Mouse (Mus musculus) forebrain, embryonic 11.5 days (tissue): Measurements from ENCODE around the gene Hsp90aa1. TPM values are rescaled to one million over a fixed set of nuclear protein-coding genes. Genes with fewer than 3 reads are reported as not detected.
"Not testable (repeated sequence)": the region's sequence is repeated elsewhere in the genome, so short reads cannot be mapped to it uniquely, and the experiment has no call there.

Experiments
- ATAC-seq: fragments of 200-750 bp; cut with Nextera tagmentation; replicated peaks from 2 replicates; pipeline ENCODE4 v1.8.0; 2017; ENCODE audit warnings: moderate TSS enrichment; ENCODE audit not compliant: low FRiP score
- DNase-seq: peaks from one replicate; pipeline ENCODE4 v3.0.0-alpha.2; 2017; ENCODE audit warnings: low spot score
- H3K27ac ChIP-seq: fragments of 300-500 bp; sonication (generic); 2 replicates; pipeline ENCODE4 v1.5.1; 2014; ENCODE audit warnings: low read depth, low read length
- H3K27me3 ChIP-seq: fragments of 300-500 bp; sonication (generic); 2 replicates; pipeline ENCODE4 v1.6.1; 2014; ENCODE audit warnings: mild to moderate bottlenecking, low read length, mixed read lengths; ENCODE audit not compliant: control insufficient read depth, insufficient read depth
- H3K36me3 ChIP-seq: fragments of 300-500 bp; sonication (generic); 2 replicates; pipeline ENCODE4 v1.6.1; 2014; ENCODE audit warnings: mild to moderate bottlenecking, low read length, moderate library complexity, mixed read lengths; ENCODE audit not compliant: control insufficient read depth, insufficient read depth
- H3K4me1 ChIP-seq: fragments of 300-500 bp; sonication (generic); replicated peaks from 2 replicates; pipeline ENCODE4 v1.6.1; 2014; ENCODE audit warnings: low read length, mixed read lengths; ENCODE audit not compliant: control insufficient read depth, insufficient read depth
- H3K4me2 ChIP-seq: fragments of 300-500 bp; sonication (generic); 2 replicates; pipeline ENCODE4 v1.6.1; 2014; ENCODE audit warnings: low read depth, mild to moderate bottlenecking, low read length, moderate library complexity, mixed read lengths; ENCODE audit not compliant: severe bottlenecking
- H3K4me3 ChIP-seq: fragments of 300-500 bp; sonication (generic); 2 replicates; pipeline ENCODE4 v1.5.1; 2014; ENCODE audit warnings: low read depth, low read length
- H3K9ac ChIP-seq: fragments of 300-500 bp; sonication (generic); 2 replicates; pipeline ENCODE4 v1.6.1; 2014; ENCODE audit warnings: low read length
- H3K9me3 ChIP-seq: fragments of 300-500 bp; sonication (generic); 2 replicates; pipeline ENCODE4 v1.6.1; 2016; ENCODE audit warnings: low read length, mixed read lengths; ENCODE audit not compliant: control insufficient read depth
- WGBS: fragments of 180-500 bp; shearing (Covaris S2); extraction: QIAGEN DNeasy Blood & Tissue Kit; methylation state at CpG from one replicate; pipeline ENCODE4 v1.1.7; 2014; 5-methylcytosine and 5-hydroxymethylcytosine counted together
- polyA plus RNA-seq: library from polyadenylated mRNA; unstranded; fragments of >200 nt; fragmentation: Nextera tagmentation; extraction: Ambion mirVana; gene quantifications from 2 replicates; pipeline ENCODE4 v1.2.1, GENCODE M21; 2014

Gene Hsp90aa1
- polyA plus RNA-seq, 1 experiment from 2014 or later: 1,424 TPM

GRCm38 (mm10) chr12:110703682-110704081 lies 1.2 kb upstream of the Hsp90aa1 start:
- Histone ChIP-seq H3K4me2 (no peak overlapping the region), H3K27me3 (no peaks in the 10 kb centered on the region), H3K9me3 (no peaks in the 10 kb centered on the region), H3K9ac (no peak overlapping the region), H3K4me3 (no peak overlapping the region), H3K36me3 (no peaks in the 10 kb centered on the region), H3K27ac (no peak overlapping the region), H3K4me1 (peaks cover 2% of the 10 kb centered on the region; the same call in 1 of the 2 replicates)
- no peak for DNase-seq
- ATAC-seq: no peak
- 72% methylated on average over 7 of the region's 7 CpGs for WGBS

DNA sequence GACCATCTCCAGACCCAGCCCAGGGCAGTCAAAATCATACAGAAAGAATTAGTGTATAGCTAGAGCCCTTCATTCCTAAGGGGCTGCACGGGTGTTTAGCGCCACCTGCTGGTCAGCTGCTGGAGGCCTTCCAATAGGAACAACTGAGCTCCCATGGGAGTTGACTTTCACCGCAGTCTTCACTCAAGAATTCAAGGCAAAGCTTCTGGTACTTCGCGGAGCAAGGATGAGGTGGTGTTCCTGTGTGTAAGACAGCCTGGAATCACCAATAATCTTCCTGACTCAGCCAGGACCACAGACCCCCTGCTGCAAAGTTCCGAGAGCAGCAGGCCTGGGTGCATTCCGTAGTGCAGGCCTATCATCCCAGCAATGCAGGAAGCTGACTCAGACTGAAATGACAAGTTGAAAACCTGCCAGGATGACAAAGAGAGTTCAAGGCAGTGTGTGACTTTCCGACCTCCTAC lies 512 bp upstream of the Hsp90aa1 start:
- peak; percentile 93 for DNase-seq
- 36% methylated on average over 8 of the region's 8 CpGs for WGBS
- no peaks in the 10 kb centered on the region for H3K36me3 ChIP-seq
- no peak overlapping the region for H3K4me3 ChIP-seq
- no peak overlapping the region for H3K4me2 ChIP-seq
- H3K4me1 ChIP-seq: peaks cover 2% of the 10 kb centered on the region; the same call in 1 of the 2 replicates
- no peaks in the 10 kb centered on the region for H3K9me3 ChIP-seq
- no peak overlapping the region for H3K27ac ChIP-seq
- peak; percentile 67; the same call in 1 of the 2 replicates for ATAC-seq
- H3K27me3 ChIP-seq: no peaks in the 10 kb centered on the region
- no peak overlapping the region for H3K9ac ChIP-seq

GRCm38 (mm10) chr12:110701363-110701762 lies 1.2 kb downstream of the Hsp90aa1 start:
- H3K9ac ChIP-seq, DNase-seq, H3K4me3 ChIP-seq, H3K9me3 ChIP-seq, H3K27ac ChIP-seq, H3K4me1 ChIP-seq, H3K27me3 ChIP-seq, ATAC-seq, H3K4me2 ChIP-seq, H3K36me3 ChIP-seq: not testable (repeated sequence)
- WGBS: 32% methylated on average over 3 of the region's 3 CpGs

GRCm38 (mm10) chr12:110700730-110701129 lies 1.8 kb downstream of the Hsp90aa1 start:
- WGBS: 59% methylated on average over 2 of the region's 2 CpGs
- Histone ChIP-seq H3K4me3 (no peak overlapping the region), H3K27ac (no peak overlapping the region), H3K4me1 (no peaks in the 10 kb centered on the region; the same call in 1 of the 2 replicates), H3K9ac (no peak overlapping the region), H3K9me3 (no peaks in the 10 kb centered on the region), H3K27me3 (no peaks in the 10 kb centered on the region), H3K36me3 (no peaks in the 10 kb centered on the region), H3K4me2 (no peak overlapping the region)
- no peak for ATAC-seq
- DNase-seq: no peak

DNA sequence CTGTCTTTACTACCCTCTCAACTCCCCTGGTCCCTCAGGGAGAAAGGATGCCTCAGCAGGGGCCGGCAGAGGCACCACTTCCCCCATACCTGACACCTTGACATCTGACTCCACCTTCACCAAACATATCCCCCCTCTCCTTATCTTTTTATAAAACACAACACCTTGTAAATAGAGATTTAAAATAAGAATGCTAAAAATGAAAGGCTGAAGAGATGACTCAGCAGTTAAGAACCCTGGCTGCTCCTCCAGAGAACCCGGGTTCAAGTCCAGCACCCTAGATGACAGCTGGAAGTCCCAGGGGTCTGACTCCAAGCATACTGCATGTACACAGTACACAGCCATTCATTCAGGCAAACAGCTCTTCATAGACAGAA lies 3.4 kb downstream of the Hsp90aa1 start:
- Histone ChIP-seq H3K9ac (no peak overlapping the region; the same call in 1 of the 2 replicates), H3K36me3 (peaks cover 4% of the 10 kb centered on the region; the same call in 1 of the 2 replicates), H3K4me1 (peaks cover 6% of the 10 kb centered on the region), H3K4me3 (no peak overlapping the region), H3K27ac (no peak overlapping the region), H3K9me3 (no peaks in the 10 kb centered on the region), H3K4me2 (no peak overlapping the region), H3K27me3 (no peaks in the 10 kb centered on the region)
- WGBS: 67% methylated on average over 2 of the region's 2 CpGs
- DNase-seq (no peak), ATAC-seq (no peak)

DNA sequence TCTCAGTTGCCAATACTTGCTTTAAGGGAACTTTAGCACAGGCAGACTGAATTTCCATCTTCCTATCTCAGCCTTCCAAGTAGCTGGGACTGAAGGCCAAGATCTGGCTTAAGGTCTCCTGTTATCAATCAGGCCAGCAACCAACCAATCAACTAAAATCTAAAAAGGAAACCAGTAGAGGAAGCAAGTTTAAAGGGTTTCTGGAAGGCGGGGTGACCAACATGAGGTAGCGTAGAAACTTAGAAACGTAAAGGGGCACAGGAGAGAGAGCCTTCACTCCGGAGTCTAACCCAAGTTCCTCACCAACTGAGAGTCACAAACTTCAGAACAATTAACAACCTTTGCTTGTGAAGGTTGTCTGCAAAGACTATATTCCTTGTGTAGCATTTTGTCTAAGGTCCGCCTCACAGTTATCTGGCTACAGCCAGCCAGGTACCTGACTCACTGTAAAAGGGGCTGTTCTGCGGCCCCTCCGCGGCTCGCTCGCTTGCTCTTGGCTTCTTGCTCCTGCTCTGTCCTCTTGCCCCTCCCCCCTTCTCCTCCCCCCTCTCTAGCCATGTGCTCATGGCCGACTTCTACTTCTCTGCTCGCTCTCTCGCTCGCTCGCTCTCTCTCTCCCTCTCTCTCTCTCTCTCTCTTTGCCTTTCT lies 3.9 kb downstream of the Hsp90aa1 start:
- 40% methylated on average over 15 of the region's 15 CpGs for WGBS
- DNase-seq: no peak
- ATAC-seq: no peak
- Histone ChIP-seq H3K4me2 (no peak overlapping the region), H3K4me3 (no peak overlapping the region), H3K4me1 (peaks cover 6% of the 10 kb centered on the region), H3K36me3 (peaks cover 4% of the 10 kb centered on the region; the same call in 1 of the 2 replicates), H3K9ac (peak overlapping the region; percentile 8; the same call in 1 of the 2 replicates), H3K27me3 (no peaks in the 10 kb centered on the region), H3K27ac (no peak overlapping the region), H3K9me3 (no peaks in the 10 kb centered on the region)

DNA sequence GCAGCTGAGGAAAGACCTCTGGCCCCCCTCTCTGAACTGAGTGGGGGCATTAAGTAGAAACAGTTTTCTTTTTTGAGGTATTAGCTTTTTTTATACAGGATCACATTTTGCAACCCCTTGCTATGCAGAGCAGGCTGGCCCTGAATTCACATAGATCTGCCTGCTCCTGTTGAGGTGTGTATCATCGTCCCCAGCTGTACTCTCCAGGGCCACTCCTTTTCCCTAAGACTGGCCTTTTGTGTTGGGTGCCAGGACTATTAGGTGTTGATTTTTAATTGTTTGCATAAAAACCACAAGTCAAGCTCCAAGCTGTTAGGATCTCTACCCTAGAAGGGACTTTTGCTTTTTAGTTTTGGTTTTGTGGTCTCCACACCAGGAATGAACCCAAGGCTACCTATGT lies 4.4 kb downstream of the Hsp90aa1 start:
- 82% methylated on average over 1 of the region's 1 CpGs for WGBS
- H3K4me3 ChIP-seq: no peak overlapping the region
- H3K4me1 ChIP-seq: peaks cover 6% of the 10 kb centered on the region
- no peak overlapping the region for H3K4me2 ChIP-seq
- no peak overlapping the region for H3K9ac ChIP-seq
- DNase-seq (no peak), ATAC-seq (no peak)
- H3K9me3 ChIP-seq: no peaks in the 10 kb centered on the region
- no peak overlapping the region for H3K27ac ChIP-seq
- H3K36me3 ChIP-seq: peaks cover 4% of the 10 kb centered on the region; the same call in 1 of the 2 replicates
- no peaks in the 10 kb centered on the region for H3K27me3 ChIP-seq

GRCm38 (mm10) chr12:110697457-110697856 lies 5.1 kb downstream of the Hsp90aa1 start:
- Histone ChIP-seq H3K9me3 (no peaks in the 10 kb centered on the region), H3K4me3 (no peak overlapping the region), H3K4me2 (no peak overlapping the region), H3K27ac (no peak overlapping the region), H3K9ac (no peak overlapping the region), H3K36me3 (peaks cover 4% of the 10 kb centered on the region; the same call in 1 of the 2 replicates), H3K27me3 (no peaks in the 10 kb centered on the region), H3K4me1 (peaks cover 6% of the 10 kb centered on the region)
- DNase-seq (no peak), ATAC-seq (no peak)
- 71% methylated on average over 5 of the region's 5 CpGs for WGBS

DNA sequence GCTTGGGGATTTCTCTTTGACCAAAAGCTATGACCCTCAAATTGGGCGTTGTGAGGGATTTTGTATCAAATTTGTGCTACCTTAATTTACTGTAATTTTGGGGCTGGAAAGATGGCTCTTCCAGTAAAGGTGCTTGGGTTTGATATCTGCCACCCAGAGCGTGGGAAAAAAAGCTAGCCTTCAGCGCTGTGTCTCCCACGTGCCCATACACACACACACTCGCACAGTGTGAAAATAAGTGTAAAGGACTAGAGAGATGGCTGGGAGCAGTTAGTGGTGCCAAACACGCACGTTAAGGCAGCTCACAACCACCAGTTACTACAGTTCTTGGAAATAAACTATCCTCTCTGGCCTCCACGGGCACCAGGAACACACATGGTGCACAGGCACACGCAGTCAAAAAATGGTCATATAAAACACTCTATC lies 5.5 kb downstream of the Hsp90aa1 start:
- H3K9ac ChIP-seq: peak overlapping the region; percentile 87
- ATAC-seq (no peak), DNase-seq (no peak)
- peaks cover 6% of the 10 kb centered on the region for H3K4me1 ChIP-seq
- peak overlapping the region; percentile 97 for H3K4me3 ChIP-seq
- peaks cover 4% of the 10 kb centered on the region; the same call in 1 of the 2 replicates for H3K36me3 ChIP-seq
- no peaks in the 10 kb centered on the region for H3K9me3 ChIP-seq
- 52% methylated on average over 9 of the region's 9 CpGs for WGBS
- peak overlapping the region; percentile 77 for H3K27ac ChIP-seq
- H3K27me3 ChIP-seq: no peaks in the 10 kb centered on the region
- H3K4me2 ChIP-seq: peak overlapping the region; percentile 83
